Mouse (Mus musculus) ES-E14 (cell line): ENCODE measurements around the gene Dennd6b. TPM values are rescaled to one million over a fixed set of nuclear protein-coding genes. Genes with fewer than 3 reads are reported as not detected.

ENCODE experiments used
- DNase-seq: peaks from one replicate; pipeline ENCODE4 v3.0.0-alpha.2; 2013; ENCODE audit warnings: low read depth, low spot score
- H3K27ac ChIP-seq: 2 replicates; pipeline ENCODE4 v1.5.1; 2012; ENCODE audit warnings: low read depth, mild to moderate bottlenecking, low read length, moderate library complexity, mixed read lengths; ENCODE audit not compliant: poor library complexity, insufficient read depth, severe bottlenecking
- H3K36me3 ChIP-seq: 2 replicates; pipeline ENCODE4 v1.6.1; 2012; ENCODE audit warnings: mild to moderate bottlenecking, low read length, moderate library complexity, mixed read lengths; ENCODE audit not compliant: control insufficient read depth, poor library complexity, insufficient read depth, severe bottlenecking
- H3K4me1 ChIP-seq, 2 experiments: fragments of 150-350 bp in 1 of 2; sonication (generic) in 1 of 2; 2 replicates each; pipeline ENCODE4 v1.6.1; 2012; ENCODE audit warnings: low read length in 2 of 2, mild to moderate bottlenecking in 1 of 2, mixed read lengths in 1 of 2; ENCODE audit not compliant: control insufficient read depth in 2 of 2, insufficient read depth in 2 of 2, poor library complexity in 1 of 2
- H3K4me3 ChIP-seq, 2 experiments: fragments of 150-350 bp in 1 of 2; sonication (generic) in 1 of 2; 2 replicates each; pipeline ENCODE4 v1.5.1; 2012; ENCODE audit warnings: low read length in 2 of 2, low read depth in 1 of 2, mild to moderate bottlenecking in 1 of 2, mixed read lengths in 1 of 2; ENCODE audit not compliant: insufficient read depth in 1 of 2, poor library complexity in 1 of 2, severe bottlenecking in 1 of 2
- H3K9ac ChIP-seq: 2 replicates; pipeline ENCODE4 v1.6.1; 2012; ENCODE audit warnings: low read depth, mild to moderate bottlenecking, low read length, mixed read lengths; ENCODE audit not compliant: poor library complexity, insufficient read depth, severe bottlenecking
- H3K9me3 ChIP-seq: fragments of 150-350 bp; sonication (generic); 2 replicates; pipeline ENCODE4 v1.6.1; 2012; ENCODE audit warnings: low read depth, mild to moderate bottlenecking, low read length; ENCODE audit not compliant: control insufficient read depth, insufficient read depth
- CHD2 ChIP-seq: IDR thresholded peaks from 2 replicates; pipeline ENCODE4 v1.6.1; 2014; ENCODE audit warnings: mild to moderate bottlenecking, low read depth, low read length, inconsistent platforms
- HCFC1 ChIP-seq: IDR thresholded peaks from 2 replicates; pipeline ENCODE4 v1.6.1; 2012; ENCODE audit warnings: low read length, inconsistent platforms, borderline replicate concordance; ENCODE audit not compliant: insufficient read depth
- MAFK ChIP-seq: IDR thresholded peaks from 2 replicates; pipeline ENCODE4 v1.6.1; 2014; ENCODE audit warnings: mild to moderate bottlenecking, low read depth, low read length, inconsistent platforms; ENCODE audit not compliant: insufficient read depth
- ZC3H11A ChIP-seq: IDR thresholded peaks from 2 replicates; pipeline ENCODE4 v1.6.1; 2012; ENCODE audit warnings: low read depth, mild to moderate bottlenecking, inconsistent platforms, low read length, borderline replicate concordance
- ZNF384 ChIP-seq: IDR thresholded peaks from 2 replicates; pipeline ENCODE4 v1.6.1; 2012; ENCODE audit warnings: low read depth, low read length, inconsistent platforms
- in situ Hi-C, 2 experiments: fragments of 600-800 bp; cut with MboI; formaldehyde crosslinking; loops; one replicate each; pipeline ENCODE4 v1.15.1; 2025; ENCODE audit warnings: low sequenced_read_pairs in 2 of 2, inconsistent platforms in 1 of 2; ENCODE audit not compliant: unreplicated experiment in 2 of 2
- total RNA-seq: library from RNA; depleted of rRNA; stranded (reverse); fragments of 300-350 nt; gene quantifications from 2 replicates; pipeline ENCODE4 v1.2.3, GENCODE M21; 2012

Gene Dennd6b
- total RNA-seq, 1 experiment = 14.4 TPM

DNA sequence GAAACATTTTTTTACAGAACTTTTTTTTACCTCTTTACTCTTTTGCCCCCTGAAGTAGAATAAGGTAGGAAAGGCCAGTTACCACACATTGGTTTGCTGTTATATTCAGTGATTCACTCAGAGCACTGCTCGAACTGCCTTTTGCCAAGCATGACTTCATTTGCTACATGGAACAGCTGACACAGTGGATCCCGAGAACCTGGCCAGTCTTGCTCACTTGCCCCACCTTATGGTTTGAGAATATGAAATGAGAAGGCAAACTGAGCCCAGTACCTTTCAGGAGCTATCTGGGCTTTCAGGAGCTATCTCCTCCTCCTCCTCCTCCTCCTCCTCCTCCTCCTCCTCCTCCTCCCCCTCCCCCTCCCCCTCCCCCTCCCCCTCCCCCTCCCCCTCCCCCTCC is 37.3 kb upstream of the Dennd6b start:
- Histone ChIP-seq H3K4me1 (no peaks in the 10 kb centered on the region), H3K9me3 (no peaks in the 10 kb centered on the region), H3K9ac (no peak overlapping the region), H3K4me3 (no peak overlapping the region), H3K36me3 (no peaks in the 10 kb centered on the region), H3K27ac (no peak overlapping the region)
- in situ Hi-C loops = no loop called here
- DNase-seq = no peak
- TF ChIP-seq HCFC1 (no peak), MAFK (no peak), ZNF384 (no peak), CHD2 (no peak)

DNA sequence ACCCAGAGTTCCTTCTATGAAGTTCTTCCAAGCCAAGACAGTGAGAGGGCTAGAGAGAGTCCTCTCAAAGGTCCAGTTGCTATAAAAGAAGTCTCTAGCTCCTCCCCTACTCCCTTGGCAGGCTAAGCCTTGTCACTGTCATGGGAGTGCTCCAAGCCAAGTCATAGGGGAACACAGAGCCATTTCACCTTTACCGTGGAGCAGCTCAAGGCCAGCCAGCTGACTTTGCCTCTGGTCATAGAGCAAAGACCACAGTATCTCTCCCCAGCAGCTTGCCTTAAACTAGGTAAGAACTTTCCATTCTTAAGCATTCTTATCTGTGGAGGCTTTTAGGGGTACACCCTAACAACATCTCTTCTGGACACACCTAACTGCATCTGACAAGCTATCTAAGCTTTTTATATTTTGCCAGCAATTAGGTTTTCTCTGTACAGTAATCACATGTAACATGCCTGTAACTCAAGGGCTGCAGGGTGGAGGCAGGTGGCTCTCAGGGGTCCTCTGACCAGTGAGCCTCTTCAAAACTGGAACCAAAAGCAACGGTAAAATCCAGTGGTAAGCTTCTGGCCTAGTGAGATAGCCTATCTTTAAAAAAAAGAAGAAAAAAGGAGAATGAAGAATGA is 19.4 kb upstream of the Dennd6b start:
- no peaks in the 10 kb centered on the region for H3K9me3 ChIP-seq
- in situ Hi-C loops = no loop called here
- H3K27ac ChIP-seq = no peak overlapping the region
- TF ChIP-seq ZNF384 (no peak), HCFC1 (no peak)
- H3K4me3 ChIP-seq = no peak overlapping the region
- peaks cover 0 to 6% of the 10 kb centered on the region in 2 experiments; a peak in 1 of 4 replicates for H3K4me1 ChIP-seq
- no peak overlapping the region for H3K9ac ChIP-seq
- H3K36me3 ChIP-seq = no peaks in the 10 kb centered on the region; the same call in 1 of the 2 replicates
- DNase-seq = no peak

DNA sequence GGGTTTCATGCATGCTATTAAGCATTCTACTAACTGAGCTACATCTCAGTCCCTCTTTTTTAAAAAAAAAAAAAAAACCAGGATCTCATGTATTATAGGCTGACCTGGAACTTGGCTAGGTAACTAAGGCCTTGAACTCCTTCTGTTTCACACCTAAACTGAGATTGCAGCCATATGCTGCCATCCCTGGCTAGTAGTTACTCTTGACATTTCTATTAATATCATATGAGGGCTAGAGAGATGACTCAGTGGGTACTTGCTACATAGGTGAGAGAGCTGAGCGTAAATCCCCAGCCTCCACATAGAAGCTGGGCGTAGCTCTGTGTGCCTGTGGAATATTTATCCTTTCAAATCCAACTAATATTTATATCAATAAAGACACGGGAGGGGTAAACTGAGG is 18.7 kb upstream of the Dennd6b start:
- H3K36me3 ChIP-seq = no peaks in the 10 kb centered on the region; the same call in 1 of the 2 replicates
- H3K9ac ChIP-seq = no peak overlapping the region
- DNase-seq = no peak
- no peaks in the 10 kb centered on the region for H3K9me3 ChIP-seq
- no peak overlapping the region for H3K4me3 ChIP-seq
- H3K4me1 ChIP-seq = peaks cover 0 to 8% of the 10 kb centered on the region in 2 experiments; a peak in 2 of 4 replicates
- no peak overlapping the region for H3K27ac ChIP-seq
- TF ChIP-seq MAFK = no peak
- TF ChIP-seq HCFC1 = no peak
- no peak for TF ChIP-seq ZC3H11A
- TF ChIP-seq CHD2 = no peak
- TF ChIP-seq ZNF384 = no peak
- in situ Hi-C loops = no loop called here

DNA sequence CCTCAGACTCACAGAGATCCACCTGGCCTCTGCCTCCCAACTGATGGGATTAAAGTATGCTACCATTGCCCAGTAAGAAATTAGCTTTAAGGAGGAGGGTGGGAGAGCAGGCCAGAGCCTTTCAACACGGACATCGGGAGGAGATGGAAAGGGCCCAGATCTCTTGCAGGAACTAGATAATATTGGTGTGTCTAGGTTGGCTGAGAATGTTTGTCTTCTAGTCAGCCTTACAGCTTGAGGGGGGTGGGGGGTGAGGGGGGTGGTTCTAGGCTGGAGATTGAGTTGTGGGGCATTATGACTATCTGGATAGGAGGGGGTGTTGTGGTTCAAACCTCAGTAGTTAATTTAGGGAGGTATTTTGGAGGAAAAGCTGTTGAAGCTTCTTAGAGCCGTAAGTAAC is 17.2 kb upstream of the Dennd6b start:
- Histone ChIP-seq H3K27ac (no peak overlapping the region), H3K36me3 (no peaks in the 10 kb centered on the region; the same call in 1 of the 2 replicates), H3K4me1 (peaks cover 0 to 10% of the 10 kb centered on the region in 2 experiments; a peak in 2 of 4 replicates), H3K9ac (no peak overlapping the region), H3K4me3 (no peak overlapping the region), H3K9me3 (no peaks in the 10 kb centered on the region)
- in situ Hi-C loops = no loop called here
- no peak for DNase-seq
- TF ChIP-seq HCFC1 = no peak
- no peak for TF ChIP-seq CHD2
- TF ChIP-seq ZNF384 = no peak
- TF ChIP-seq ZC3H11A = no peak
- TF ChIP-seq MAFK = no peak

DNA sequence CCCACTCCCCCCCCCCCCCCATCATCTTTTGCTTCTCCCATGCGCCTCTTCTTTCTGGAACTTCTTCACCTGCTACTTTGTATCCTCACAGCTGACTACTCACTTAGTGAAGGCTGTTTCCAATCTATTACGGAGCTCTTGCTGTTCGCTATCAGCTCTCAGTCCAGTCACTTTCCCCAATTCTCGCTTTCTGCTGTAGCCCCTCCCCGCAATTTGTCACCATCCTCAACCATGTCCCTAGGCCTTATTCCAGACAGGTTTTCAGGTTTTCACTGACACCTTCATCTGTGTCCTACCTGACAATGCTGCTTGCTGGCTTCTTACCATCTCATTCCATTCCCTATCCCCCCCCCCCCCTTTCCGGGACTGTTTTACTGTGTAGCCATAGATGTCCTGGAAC is 16.2 kb upstream of the Dennd6b start:
- TF ChIP-seq CHD2 = no peak
- no peak for TF ChIP-seq HCFC1
- TF ChIP-seq ZC3H11A = no peak
- no peak for TF ChIP-seq ZNF384
- TF ChIP-seq MAFK = no peak
- no peaks in the 10 kb centered on the region for H3K9me3 ChIP-seq
- H3K4me3 ChIP-seq = peak overlapping the region in 1 of 2 experiments; percentile 99; a peak in 1 of 4 replicates
- H3K4me1 ChIP-seq = peaks cover 0 to 10% of the 10 kb centered on the region in 2 experiments; a peak in 2 of 4 replicates
- no peak overlapping the region for H3K27ac ChIP-seq
- H3K9ac ChIP-seq = no peak overlapping the region
- DNase-seq = no peak
- no peaks in the 10 kb centered on the region; the same call in 1 of the 2 replicates for H3K36me3 ChIP-seq
- in situ Hi-C loops = no loop called here
